Mouse (Mus musculus): ENCODE data around the gene Krtap19-4. TPM values are rescaled to one million over a fixed set of nuclear protein-coding genes. Genes with fewer than 3 reads are reported as not detected.

Gene Krtap19-4
- total RNA-seq (2021), result not detected
- long read RNA-seq, experiment 1, result 0 reads
- long read RNA-seq, experiment 2, result 0 reads

DNA sequence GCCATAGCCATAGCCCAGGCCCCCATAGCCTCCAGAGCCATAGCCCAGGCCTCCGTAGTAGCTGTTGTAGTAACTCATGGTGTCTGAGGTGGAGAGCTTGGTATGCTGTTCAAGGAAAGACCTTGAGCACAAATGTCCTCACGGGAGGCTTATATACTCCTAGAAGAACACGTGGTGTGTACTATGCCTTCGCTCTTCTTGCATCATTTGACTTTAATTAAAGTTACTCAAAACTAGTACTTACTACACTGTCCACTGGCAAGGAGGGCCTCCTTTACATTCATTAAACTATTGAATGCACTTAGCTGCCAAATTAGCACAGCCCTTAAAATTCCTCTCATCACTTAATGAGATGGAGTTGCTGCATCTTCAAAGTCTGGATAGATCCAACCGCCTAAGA is at the start of gene Krtap19-4:
Krtap19-4 (minus strand) TSS at position 101 of the 400 bp plus-strand sequence.
- no peak for DNase-seq

GRCm38 (mm10) chr16:88932165-88932564 is 47.3 kb upstream of the Krtap19-4 start, which contains the start of gene Krtap19-9b:
Krtap19-9b (minus strand) TSS chr16:88932265.
- no peak for DNase-seq

DNA sequence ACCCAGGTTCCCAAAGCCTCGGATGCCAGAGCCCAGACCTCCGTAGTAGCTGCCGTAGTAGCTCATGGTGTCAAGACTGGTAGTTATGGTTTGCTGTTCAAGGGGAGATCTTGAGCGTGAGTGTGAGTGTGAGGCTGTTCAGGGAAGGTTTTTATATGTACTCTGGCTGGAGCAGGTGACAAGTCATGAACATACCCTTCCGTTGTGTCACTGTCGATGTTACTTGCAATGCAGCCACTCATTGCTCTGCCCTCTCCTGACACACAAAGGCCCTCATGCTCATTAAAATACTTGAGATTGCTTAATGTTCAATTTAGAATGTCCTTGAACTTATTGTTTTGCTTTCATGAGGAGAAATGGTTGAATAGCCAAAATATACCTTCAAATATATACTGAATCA is 11.5 kb upstream of the Krtap19-4 start, which contains the start of gene Krtap19-5:
Krtap19-5 (minus strand) TSS at position 101 of the 400 bp plus-strand sequence.
- DNase-seq, result no peak

DNA sequence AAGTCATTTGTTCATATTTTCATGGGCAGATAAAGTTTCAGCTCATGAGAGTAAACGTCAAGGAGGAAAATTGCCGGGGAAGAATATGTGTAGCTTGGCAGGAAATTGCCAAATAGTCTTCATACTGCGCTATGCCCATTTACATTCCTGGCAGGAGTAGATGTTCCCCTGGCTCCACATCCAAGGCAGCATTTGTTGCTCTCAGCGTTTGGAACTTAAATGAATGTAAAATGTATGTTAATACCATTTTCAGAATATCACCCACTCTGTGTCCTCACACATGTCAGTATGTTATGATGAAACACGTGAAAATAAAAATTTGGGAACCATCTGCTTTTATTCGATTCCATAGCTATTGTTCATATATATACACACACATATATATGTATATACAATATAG is 2.0 kb upstream of the Krtap19-4 start:
- DNase-seq, result no peak

- DNase-seq, result no peak
Measured at GRCm38 (mm10) chr16:88877938-88878337, 7.0 kb downstream of the Krtap19-4 start, which contains the start of gene Krtap19-3. Krtap19-3 (minus strand) TSS chr16:88878038.

GRCm38 (mm10) chr16:88874169-88874568 is 10.7 kb downstream of the Krtap19-4 start, which contains the start of gene Krtap19-2:
Krtap19-2 (minus strand) TSS chr16:88874269.
- no peak for DNase-seq

DNA sequence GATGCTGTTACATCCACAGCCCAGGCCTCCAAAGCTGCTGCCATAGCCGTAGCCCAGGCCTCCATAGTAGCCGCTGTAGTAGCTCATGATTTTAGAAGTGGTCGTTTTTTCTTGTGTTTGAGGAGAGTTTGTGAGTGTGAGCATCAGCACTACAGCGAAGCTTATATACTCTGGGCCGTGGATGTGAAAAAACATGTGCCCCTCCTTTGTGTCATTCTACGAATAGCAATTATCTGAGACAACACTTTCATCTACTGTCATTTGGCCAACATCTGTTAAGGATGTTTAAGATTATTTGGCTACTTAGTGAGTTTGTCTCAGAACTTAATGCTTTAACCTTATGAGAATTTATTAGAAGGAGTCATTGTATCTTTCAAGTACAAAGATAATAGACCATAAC is 15.6 kb downstream of the Krtap19-4 start, which contains the start of gene Krtap19-1:
Krtap19-1 (minus strand) TSS at position 101 of the 400 bp plus-strand sequence.
- DNase-seq, result no peak

GRCm38 (mm10) chr16:88864887-88865407 is 19.9 kb downstream of the Krtap19-4 start:
- DNase-seq, result no peak

DNA sequence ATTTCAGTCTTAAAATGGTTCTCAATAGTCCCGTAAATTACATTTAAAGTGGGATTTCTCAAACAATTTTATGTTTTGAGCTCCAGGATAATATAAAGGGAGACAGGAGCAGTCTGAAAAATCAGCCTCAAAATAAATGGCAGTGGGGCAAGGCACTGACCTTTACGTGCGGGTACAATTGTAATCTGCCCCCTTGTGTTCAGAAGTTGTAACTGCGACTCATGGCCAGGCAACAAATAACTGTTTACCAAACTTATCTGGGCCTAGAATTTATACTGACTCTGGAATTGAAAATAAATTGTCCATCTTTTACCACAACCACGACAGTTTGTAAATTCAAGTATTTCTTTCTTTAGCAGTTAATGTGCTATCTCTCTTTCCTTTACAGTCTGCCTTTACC is 33.4 kb downstream of the Krtap19-4 start:
- peak in 1 of 2 experiments; percentile 4 for DNase-seq

DNA sequence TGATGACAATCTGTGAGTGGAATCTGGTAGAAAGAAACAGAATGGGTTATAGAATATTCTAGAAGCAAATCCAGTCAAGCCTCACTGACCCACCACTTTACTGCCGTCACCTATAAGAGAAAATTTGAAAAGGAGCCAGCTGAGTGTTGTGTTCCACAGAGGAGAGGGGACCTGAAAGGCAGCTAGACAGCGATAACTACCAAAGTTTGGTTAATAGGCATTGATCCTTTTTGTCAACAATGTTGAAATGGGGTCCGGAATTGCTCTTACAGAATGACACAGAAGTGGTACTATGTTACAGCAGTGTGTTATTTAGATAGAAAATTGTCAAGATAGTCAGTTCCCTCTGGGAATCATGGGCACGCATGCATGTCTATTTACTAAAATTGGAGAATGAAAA is 36.3 kb downstream of the Krtap19-4 start:
- no peak for DNase-seq

GRCm38 (mm10) chr16:88847363-88847762 is 37.5 kb downstream of the Krtap19-4 start:
- no peak for DNase-seq

Other genes starting within 250 kb of the Krtap19-4 start
- not detected for gene Krtap26-1, start 237.3 kb downstream of the Krtap19-4 start, total RNA-seq (2021)
- not detected for gene Krtap27-1, start 213.4 kb downstream of the Krtap19-4 start, total RNA-seq (2021)
- not detected for gene 2310061N02Rik, start 177.1 kb downstream of the Krtap19-4 start, total RNA-seq (2021)
- gene Krtap13-1, start 156.2 kb downstream of the Krtap19-4 start, total RNA-seq (2021), result not detected
- not detected for gene Krtap13, start 133.5 kb downstream of the Krtap19-4 start, total RNA-seq (2021)
- gene 2310034C09Rik, start 126.2 kb downstream of the Krtap19-4 start, total RNA-seq (2021), result not detected
- gene 2310057N15Rik, start 110.9 kb downstream of the Krtap19-4 start, total RNA-seq (2021), result not detected
- gene Gm5965, start 107.2 kb downstream of the Krtap19-4 start, total RNA-seq (2021), result not detected
- gene Gm20741, start 72.9 kb downstream of the Krtap19-4 start, total RNA-seq (2021), result not detected
- gene Krtap15, start 64.9 kb downstream of the Krtap19-4 start, total RNA-seq (2021), result not detected
- not detected for gene Krtap14, start 58.9 kb downstream of the Krtap19-4 start, total RNA-seq (2021)
- gene Krtap19-1, start 15.7 kb downstream of the Krtap19-4 start, total RNA-seq (2021), result not detected
- not detected for gene Krtap19-2, start 10.8 kb downstream of the Krtap19-4 start, total RNA-seq (2021)
- not detected for gene Krtap19-3, start 7.1 kb downstream of the Krtap19-4 start, total RNA-seq (2021)
- gene Krtap19-5, start 11.4 kb upstream of the Krtap19-4 start, total RNA-seq (2021), result not detected
- gene Krtap19-9b, start 47.2 kb upstream of the Krtap19-4 start, total RNA-seq (2021), result not detected
- gene Krtap16-3, start 77.8 kb upstream of the Krtap19-4 start, total RNA-seq (2021), result not detected
- not detected for gene Krtap22-2, start 125.7 kb upstream of the Krtap19-4 start, total RNA-seq (2021)
- gene Gm10229, start 130.2 kb upstream of the Krtap19-4 start, total RNA-seq (2021), result not detected
- gene Krtap6-1, start 146.6 kb upstream of the Krtap19-4 start, total RNA-seq (2021), result not detected
- gene Gm10228, start 156.4 kb upstream of the Krtap19-4 start, total RNA-seq (2021), result not detected
- not detected for gene Krtap6-5, start 162.8 kb upstream of the Krtap19-4 start, total RNA-seq (2021)
- not detected for gene 1110025L11Rik, start 178.9 kb upstream of the Krtap19-4 start, total RNA-seq (2021)
- gene Krtap6-3, start 198.9 kb upstream of the Krtap19-4 start, total RNA-seq (2021), result not detected

Data from heart, adult 18-20 months (tissue).